Mouse (Mus musculus) ovary, postnatal 14 days (tissue): ENCODE measurements around the gene Ranbp17.

Experiments used
- DNase-seq: peaks from one replicate; pipeline ENCODE4 v3.0.0; 2022; ENCODE audit warnings: low spot score

The Ranbp17 gene

DNA sequence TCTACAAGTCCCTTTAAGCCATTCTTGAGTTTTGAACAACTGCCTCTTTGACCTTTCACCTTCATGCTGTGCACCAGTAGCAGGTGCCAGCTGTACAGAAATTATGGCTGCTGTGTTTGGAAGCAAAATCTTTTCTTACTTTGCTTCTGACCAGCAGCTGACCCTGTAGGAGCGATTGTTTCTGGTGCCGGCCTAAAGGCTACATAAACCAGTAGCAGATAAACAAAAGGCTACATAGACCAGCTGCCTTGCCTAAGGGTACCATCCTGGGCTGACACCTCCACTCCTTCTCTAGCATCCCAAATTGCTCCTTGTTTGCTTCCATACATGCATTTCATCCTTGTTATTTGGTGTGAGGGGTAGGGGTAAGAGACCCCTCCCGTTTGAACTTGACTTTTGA is 279.4 kb downstream of the Ranbp17 start:
- no peak for DNase-seq

DNA sequence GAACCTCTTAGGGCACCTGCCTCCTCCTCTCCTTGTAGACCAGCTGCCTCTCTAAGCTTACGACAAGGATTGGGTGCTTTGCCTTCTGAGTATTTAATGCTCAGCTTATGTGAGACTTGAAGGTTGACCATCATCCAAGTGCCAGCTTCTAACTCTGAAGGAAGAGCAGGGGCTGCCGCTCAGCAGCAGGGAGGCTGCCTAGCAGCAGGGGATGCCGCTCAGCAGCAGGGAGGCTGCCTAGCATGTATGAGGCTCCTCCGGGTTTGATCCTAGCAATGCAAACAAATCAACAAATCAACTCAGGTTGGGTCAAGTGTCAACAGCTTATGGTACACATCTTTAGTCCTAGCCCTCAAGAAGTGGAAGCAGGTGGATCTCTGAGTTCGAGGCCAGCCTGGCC is 281.5 kb downstream of the Ranbp17 start:
- DNase-seq = no peak

DNA sequence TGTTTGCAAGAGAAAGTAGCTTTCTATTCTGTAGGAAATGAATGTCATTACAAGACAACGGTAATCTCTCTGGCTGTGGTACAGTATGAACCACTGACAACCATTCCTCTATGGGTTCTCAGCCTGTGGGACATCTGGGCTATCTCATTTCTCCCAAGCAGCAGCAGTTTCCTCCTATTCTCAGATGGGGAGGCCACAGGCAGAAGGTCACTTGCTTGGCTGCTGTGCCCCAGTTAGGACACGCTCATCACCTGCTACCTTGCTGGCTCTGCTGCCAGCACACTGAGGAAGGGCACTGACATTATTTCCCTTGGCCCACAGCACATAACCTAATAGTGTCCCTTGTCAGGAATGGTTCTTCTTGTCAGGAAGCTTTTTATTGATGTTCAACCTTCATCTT is 285.4 kb downstream of the Ranbp17 start:
- no peak for DNase-seq

DNA sequence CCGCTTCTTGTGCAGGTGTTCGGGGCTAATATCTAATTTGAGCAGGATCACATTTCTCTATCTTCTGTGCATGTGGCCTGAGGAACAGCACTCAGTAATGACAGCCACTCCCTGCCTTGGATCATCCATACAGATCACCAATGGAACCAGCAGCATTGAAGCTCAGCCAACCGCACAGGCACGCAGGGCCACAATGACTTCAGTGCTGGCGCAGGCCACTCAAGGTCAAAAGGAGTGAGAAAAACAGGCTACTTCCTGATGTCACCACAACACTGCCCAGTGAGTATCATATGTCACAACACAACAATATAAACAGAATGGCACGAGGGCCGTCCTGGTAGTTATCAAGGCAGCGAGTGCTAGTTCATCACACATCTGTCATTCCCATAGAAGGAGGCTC is 287.0 kb downstream of the Ranbp17 start:
- DNase-seq = no peak

DNA sequence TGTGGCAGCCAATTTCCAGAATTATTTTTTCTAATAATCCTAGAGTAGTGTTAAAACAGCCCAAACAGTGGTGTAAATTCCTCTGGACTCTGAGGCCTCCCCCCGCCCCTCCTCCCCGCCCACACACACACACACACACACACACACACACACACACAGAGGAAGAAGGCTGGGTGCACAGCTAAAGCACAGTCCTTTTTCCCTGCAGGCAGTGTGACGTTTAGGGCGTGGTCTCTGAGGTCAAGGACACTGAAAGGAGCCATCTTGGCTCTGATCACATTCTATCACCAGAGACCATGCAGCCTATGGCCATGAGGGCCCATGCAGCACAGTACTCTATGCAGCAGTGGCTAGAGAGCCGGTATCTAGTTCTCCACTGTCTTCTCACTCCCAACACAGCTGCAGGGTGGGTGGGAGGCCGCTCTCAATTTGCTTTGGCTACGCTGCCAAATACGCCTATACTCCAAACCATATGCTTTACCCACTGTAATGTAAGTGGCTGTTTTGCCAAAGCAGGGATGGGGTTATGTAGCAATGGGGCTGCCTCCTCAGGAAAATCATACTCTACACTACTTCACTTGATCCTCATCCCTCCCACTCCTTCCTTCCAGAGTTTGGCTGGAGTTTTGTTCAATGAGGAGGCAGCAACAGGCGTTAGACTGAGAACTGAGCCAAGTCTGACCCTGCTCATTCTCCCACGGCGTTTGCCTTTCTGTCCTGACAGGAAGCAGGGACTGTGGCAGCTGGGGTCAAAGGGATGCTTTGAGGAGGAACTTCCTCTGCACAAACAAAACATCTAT is 291.8 kb downstream of the Ranbp17 start:
- DNase-seq = no peak

DNA sequence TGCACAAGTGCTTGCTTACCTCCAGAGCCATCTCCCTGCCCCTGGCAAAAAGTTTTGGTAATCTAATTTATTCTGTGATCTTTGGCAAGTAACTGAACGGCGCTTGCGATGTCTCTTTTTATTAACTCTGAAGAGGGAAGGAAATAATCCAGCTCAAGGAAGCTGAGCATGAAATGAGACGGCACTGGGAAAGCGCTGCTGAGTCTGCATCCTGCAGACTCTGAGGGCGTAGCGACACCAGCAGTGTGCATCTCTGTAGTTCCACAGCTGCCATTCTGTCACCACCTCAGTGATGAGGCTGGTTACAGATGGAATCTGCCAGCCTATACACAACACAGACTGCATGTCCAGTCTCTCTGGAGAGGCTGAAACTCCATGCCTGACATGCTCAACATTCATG is 292.8 kb downstream of the Ranbp17 start:
- no peak for DNase-seq

DNA sequence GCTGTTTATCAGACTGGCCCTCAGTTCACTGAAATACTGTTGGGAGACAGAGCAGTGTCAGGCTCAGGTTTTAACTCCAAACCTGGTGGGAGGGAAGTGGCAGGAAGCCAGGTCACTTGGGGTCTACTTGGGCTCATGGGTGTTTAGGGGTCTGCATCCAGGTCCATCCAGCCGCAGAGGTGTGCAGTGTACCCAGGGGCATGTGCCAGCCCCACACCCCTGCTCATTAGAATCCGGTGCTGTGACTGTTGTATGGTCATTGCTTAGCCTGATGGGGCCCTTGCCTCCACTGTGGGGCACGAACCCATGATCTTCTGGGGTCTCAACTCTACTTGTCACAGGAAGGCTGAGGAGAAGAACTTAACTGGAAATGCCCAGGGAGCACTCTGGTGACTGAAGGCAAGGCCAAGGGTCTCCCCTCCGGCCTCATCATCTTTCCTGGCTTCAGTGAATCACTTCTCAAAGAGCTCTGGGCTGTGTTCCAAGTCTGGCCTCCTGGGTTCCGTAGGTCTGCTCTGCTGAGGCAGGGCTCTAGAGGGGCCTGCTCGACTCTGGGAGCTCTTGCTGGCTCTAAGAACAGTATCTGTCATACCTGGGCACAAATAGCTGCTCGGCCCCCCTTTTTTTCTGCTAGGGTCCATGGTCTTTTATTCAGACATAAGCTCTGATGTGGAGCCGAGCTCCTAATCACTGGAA is 296.0 kb downstream of the Ranbp17 start:
- no peak for DNase-seq

DNA sequence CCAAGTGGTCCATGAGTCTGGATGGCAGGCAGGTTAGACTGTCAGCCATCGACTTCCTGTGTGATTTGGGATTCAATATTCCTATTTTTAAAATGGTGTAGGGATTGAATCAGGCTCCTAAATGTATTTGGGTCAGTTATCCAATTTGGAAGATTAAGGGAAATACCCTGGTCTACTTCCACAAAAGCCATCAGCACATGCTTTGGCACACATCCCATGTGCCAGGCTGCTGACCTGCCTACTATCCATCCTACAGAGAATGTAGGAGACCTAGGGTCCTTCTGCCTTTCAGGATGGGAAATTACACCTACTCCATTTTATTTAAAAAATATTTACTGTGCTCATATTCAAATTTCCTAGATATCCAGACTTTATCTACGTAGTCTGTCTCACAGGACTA is 306.1 kb downstream of the Ranbp17 start:
- DNase-seq = no peak

DNA sequence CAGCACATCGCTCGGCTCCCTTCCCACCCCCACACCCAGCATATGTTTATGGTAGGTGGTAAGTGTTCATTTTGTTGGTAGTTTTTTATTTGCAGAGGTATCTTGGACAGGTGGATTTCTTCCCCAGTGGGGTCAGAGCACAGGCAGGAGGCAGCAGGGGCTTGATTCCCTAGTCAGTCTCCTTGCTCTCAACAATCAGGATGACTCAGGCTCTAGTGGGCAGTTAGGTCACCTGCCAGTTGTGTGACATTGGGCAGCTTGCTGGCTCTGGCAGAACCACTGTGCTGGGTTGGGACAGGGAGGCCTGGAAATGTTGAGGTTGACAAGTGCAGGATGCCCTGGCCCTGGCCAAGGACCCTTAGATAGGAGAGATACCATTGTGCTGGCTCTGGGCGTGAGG is 308.6 kb downstream of the Ranbp17 start:
- no peak for DNase-seq

DNA sequence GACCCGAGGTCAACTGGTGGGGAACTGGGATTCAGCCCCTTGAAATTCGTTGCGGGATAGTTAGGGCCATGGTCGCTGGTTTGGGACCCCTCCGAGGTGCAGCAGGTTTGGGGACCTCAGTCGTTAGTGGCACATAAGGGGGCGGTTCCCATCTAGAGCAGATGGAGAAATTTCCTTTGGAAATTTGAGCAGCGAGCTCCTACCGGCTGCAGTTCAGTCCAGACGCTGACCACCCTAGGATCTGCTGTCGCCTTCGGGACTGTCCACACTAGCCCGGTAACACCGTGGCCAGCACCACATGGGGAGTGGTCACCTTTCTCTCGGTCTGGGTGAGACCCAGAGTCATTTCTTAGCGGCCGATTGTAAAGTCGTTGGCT is 309.2 kb downstream of the Ranbp17 start:
- DNase-seq = no peak

DNA sequence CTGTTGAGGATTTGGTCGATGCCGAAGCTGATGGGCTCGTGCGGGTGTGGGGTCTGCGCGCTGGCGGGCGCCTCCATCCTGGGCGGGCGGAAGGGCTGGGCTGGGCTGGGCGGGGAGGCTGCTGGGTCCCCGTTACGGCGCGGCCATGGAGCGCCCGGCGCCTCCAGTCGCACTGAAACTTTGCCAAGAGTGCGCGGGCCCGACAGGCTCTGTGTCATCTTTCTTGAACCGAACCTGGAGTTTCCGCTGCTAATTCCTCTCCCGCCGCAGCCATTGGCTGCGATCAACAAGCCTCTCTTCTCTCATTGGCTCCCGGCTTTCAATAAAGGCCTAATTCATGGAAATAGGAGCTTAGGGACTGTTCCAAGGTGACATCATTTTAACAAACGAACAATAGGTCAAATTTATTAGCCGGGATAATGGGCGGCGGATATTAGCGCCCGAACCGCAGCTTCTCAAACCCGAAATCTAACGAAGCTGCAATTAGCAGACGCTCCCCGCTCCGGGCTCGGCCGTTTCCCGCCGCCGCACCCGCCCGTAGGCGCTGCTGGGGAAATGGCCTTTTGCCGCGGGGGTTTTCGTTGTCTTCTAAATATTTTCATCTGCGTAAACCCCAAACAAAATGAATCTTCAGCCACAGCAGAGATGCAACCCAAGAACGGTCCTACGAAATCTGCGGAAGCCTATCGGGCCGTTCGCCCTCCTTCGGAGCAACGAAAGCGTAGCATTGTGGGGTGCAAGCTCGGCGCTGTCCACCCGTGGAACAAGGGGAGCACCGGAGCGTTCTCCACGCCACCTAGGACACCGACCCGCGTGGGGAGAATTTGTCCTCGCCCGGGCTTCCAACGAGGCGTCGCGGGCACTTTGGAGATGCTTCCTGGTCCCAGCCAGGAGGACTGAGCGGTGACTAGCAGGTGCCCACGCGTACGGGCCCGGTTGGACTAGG is 309.9 kb downstream of the Ranbp17 start, which contains the start of gene Tlx3:
Gene Tlx3, minus strand, starts transcription at position 207 of the 946 bp plus-strand sequence.
- no peak for DNase-seq

DNA sequence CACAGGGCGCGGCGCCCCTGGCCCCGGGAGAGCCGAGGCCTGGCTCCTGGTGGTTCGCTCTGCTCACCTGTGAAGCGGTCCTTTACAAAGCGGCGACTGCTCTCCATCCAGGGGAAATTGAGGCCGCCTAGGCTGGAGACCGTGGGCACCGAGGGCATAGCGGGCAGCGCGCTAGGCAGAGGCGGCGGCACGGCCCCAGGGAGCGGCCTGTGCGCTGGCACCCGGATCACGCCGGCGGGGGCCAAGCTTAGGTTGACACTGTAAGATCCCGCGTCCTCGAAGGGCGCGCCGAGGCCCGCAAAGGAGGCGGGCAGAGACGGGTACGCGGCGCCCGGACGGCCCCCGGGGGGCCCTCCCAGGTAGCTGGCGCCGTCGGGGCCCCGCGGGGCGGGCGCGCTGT is 310.6 kb downstream of the Ranbp17 start:
- no peak for DNase-seq

DNA sequence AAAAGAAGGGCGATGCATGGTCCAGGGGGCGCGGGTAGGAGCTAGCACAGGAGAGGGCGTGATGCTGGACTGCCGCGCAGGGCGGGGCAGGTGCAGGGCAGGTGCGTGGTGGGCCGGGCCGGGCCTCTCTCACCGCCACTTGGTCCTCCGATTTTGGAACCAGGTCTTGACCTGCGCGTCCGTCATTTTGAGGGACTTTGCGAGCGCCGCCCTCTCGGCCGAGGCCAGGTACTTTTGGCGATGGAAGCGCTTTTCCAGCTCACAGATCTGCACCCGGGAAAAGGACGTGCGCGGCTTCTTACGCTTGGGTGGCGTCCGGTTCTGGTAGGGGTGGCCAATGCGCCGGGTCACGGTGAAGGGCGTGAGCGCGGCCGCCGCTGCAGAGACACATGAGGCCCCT is 311.2 kb downstream of the Ranbp17 start:
- no peak for DNase-seq

DNA sequence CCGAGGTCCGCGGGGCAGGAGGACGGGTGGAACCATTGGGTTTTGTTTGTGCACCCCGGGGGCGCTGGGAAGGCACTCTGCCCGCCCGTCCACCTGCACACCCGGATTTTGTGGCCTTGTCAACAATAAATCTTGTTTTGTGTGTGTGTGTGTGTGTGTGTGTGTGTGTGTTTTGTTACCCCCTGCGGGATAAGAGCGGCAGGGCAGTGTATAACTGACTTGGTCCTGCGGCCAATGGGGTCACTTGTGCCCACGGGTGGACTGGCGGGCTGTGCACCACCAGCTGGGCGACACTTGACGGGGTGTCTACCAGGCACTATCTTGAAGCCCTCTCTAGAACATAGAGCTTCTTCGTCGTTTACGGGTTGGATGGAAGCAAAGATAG is 311.9 kb downstream of the Ranbp17 start:
- DNase-seq = no peak

DNA sequence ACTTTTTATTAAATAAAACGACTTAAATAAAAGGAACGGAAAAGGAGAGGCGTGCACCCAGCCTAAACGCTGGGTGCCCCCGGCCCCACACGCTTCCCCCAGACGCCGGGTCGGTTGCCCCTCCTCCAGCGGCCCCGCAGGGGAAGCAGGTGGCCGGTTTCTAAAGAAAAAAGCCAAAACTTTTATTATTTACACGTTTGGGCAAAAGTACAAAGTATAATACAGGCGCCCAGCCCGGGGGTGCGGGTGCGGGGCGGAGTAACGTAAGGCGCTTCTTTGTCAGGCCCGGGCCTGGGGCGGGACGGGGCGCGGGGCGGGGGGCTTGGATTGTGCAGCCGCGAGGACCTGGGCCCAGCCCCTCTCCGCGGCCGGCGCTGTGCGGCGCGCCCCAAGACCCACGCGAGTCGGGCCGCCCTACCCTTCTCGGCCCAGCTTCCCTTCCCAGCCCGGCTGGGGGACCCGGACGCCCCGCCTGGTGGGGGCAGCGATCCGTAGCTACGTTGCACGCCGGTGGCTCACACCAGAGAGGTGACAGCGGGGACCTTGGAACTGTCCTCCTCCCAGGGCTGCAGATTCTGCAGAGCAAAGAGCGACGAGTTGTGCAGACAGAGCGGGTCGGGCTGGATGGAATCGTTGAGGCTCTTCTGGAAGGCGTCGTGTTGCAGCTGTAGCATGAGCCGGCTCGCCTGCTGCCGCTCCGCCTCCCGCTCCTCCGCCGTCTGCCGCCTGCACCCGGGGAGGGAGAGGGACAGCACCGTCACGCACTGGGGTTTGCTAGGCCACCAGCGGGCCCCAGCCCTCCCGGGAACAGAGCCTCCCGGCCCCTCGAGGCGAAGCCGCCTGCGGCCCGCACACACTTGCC is 312.6 kb downstream of the Ranbp17 start:
- DNase-seq = no peak

DNA sequence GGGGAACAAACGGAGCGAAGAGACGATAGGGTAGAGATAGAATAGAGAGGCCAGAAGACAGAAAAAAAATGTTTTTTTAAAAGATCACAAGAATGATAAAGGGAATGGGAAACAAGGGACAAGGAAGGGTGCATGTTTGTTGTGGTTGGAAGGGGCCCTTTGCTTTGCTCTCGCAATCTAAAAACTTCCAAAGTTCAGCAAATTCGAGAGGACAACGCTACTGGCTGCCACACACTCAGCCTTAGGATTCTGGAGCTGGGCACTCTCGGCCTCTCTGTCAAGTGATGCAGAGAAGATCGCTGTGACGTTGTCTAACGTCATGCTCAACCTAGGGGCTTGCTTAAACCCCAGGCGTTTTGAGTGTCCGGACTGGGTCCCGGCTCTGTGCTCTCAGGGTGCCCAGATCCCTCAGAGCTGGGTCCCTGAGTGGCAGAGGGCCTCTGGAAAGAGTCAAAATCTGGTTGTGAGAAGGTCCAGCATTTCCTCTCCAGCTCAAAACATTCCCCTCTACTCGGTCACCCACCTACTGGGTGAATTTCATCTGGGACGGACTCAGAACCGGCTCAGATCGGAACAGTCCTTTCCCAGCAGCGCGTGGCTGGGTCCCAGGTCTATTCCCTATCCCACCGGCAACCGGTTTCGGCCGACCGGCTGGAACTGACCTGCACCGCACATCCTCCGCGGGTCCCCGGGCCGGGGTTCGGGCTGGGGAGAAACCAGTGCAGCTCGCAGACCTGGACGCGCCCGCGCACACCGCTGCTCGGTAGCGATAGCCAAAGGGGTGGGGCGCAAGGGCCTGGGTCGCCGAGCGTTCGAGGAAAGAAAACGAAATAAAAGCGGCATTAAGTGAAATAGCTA is 313.4 kb downstream of the Ranbp17 start:
- DNase-seq = no peak

DNA sequence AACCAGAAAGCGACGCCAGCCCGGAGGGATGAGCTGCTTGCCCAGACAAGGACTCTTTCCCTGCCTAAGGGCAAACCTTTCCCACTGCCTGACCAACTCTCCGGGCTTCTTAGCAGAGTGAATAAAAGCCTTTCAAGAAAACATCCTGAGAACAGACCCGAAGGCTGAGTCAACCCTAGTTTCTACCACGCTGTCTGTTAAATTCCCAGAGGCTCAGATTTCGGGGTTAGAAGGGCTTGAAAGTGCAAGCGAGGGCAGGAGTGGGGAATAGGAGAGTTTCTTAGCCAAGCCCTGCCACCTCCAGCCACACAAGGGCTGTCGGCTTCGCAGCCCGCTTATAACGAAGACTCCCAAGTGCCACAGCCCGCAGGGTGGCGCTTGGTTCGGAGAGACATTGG is 314.4 kb downstream of the Ranbp17 start:
- DNase-seq = no peak

DNA sequence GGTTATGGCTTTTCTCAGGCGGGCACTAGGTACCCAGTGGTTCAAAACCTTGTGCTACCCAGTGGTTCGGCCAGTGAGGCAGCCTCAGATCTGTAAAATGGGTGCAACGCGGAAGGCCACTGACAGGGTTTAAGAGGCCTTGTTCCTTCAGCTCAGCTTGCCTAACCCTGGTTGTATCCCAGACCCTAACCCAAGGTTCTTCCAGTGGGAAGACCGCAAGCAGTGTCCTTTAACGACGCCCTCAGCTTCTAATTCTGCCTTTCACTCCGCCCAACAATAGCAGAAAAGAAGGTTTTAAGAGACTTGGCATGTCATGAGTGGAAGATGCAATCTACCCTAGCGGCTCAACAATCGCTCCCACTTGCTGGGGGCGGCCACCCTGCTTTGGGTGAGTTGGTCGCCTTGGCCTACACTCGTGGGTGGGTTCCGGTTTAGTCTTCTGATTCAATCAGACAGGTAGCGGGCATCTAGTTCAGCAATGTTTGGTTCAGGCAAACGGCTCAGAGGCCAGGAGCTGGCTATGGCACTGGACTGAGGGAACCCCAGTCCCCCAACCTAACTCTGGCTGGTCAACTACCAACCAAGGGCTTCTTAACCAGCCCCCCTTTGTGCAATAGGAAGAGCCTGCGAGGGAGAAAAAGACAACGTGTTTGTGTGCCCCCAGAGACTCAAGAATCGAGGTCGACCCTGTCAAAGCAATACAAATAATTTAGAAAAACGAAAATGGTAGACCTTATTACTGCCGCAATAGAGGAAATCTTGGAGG is 315.0 kb downstream of the Ranbp17 start:
- no peak for DNase-seq

DNA sequence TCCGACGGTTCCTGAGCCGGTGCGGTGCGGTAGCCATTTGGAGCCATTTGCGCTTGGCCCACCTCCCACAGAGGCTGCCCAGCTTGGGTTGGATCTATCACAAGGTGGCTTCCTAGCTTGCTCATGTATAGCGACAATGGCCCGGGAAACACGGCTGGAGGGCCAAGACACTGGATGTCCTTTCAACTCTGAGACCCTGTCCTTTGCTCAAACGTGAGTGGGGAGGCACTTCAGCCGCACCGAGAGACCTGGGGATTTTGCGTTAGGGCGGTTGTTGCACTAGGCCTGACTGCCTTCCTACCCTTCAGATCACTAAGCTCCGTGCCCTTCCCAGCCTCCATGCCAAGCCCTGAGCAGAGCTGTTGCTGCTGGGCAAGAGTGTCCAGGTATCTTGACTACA is 315.9 kb downstream of the Ranbp17 start:
- DNase-seq = no peak

DNA sequence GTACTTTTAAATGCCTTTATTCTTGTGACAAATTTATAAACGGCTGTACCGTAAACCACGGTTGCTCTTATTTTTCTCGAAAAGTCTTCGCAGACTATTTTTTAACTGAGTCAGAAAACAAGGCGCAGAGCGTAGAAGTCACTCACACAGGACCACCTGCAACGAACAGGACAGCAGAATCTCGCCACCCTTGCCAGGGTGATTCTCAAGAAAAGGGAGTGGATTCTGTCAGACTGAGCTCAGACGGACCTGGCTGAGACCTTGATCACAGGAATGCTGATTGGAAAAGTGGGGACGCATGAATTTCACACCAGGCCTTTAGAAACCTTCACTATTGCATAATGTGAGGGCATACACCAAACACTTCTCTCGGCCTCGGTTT is 316.4 kb downstream of the Ranbp17 start:
- DNase-seq = no peak
